Mouse (Mus musculus) liver, embryonic 15.5 days (tissue): Measurements from ENCODE around the gene Ino80e. TPM values are rescaled to one million over a fixed set of nuclear protein-coding genes. Genes with fewer than 3 reads are reported as not detected.

ENCODE experiments used
- ATAC-seq: fragments of 200-750 bp; cut with Nextera tagmentation; 2 replicates; pipeline ENCODE4 v1.8.0; 2017; ENCODE audit warnings: moderate number of reproducible peaks, mild to moderate bottlenecking, moderate library complexity; ENCODE audit not compliant: insufficient read depth
- H3K27ac ChIP-seq: fragments of 300-500 bp; sonication (generic); replicated peaks from 2 replicates; pipeline ENCODE4 v1.5.1; 2015; ENCODE audit warnings: mild to moderate bottlenecking, inconsistent platforms
- H3K27me3 ChIP-seq: fragments of 300-500 bp; sonication (generic); 2 replicates; pipeline ENCODE4 v1.6.1; 2015; ENCODE audit warnings: mild to moderate bottlenecking, inconsistent platforms
- H3K36me3 ChIP-seq: fragments of 300-500 bp; sonication (generic); replicated peaks from 2 replicates; pipeline ENCODE4 v1.6.1; 2015; ENCODE audit warnings: moderate library complexity, mild to moderate bottlenecking, inconsistent platforms
- H3K4me1 ChIP-seq: fragments of 300-500 bp; sonication (generic); replicated peaks from 2 replicates; pipeline ENCODE4 v1.6.1; 2015; ENCODE audit warnings: inconsistent platforms
- H3K4me2 ChIP-seq: fragments of 300-500 bp; sonication (generic); 2 replicates; pipeline ENCODE4 v1.6.1; 2015; ENCODE audit warnings: moderate library complexity, mild to moderate bottlenecking, inconsistent platforms
- H3K4me3 ChIP-seq: fragments of 300-500 bp; sonication (generic); replicated peaks from 2 replicates; pipeline ENCODE4 v1.5.1; 2015; ENCODE audit warnings: mild to moderate bottlenecking, inconsistent platforms
- H3K9ac ChIP-seq: fragments of 300-500 bp; sonication (generic); 2 replicates; pipeline ENCODE4 v1.6.1; 2015; ENCODE audit warnings: moderate library complexity, mild to moderate bottlenecking, inconsistent platforms
- H3K9me3 ChIP-seq: fragments of 300-500 bp; sonication (generic); replicated peaks from 2 replicates; pipeline ENCODE4 v1.6.1; 2016; ENCODE audit warnings: inconsistent platforms
- WGBS: fragments of 180-500 bp; shearing (Covaris S2); methylation state at CpG from one replicate; pipeline ENCODE4 v1.1.7; 2015; ENCODE audit warnings: mixed read lengths; ENCODE audit not compliant: insufficient replicate concordance; 5-methylcytosine and 5-hydroxymethylcytosine counted together
- polyA plus RNA-seq: library from polyadenylated mRNA; unstranded; fragments of >200 nt; fragmentation: Nextera tagmentation; extraction: Ambion mirVana; gene quantifications from 2 replicates; pipeline ENCODE4 v1.2.1, GENCODE M21; 2015

The Ino80e gene
- polyA plus RNA-seq, 1 experiment from 2014 or later = 33.9 TPM

DNA sequence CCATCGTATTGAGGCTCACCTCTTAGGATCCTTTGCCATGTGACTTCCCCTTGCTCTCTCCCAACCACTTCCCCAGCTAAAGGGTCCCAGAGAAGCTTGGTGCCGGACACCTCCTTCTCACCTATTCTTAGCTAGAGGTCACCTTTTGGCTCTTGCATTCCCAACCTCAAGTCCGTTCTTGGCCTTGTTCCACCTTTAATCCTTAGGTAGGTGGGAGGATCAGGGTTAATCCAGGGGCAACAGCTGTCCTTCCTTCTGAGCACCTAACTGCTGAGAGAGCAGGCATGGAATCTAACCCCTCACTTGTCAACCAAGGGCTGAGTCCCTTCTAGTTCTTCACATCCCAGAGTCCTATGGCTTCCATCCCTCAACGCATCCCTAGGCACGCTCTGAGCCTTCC lies 36.2 kb downstream of the Ino80e start:
- Histone ChIP-seq H3K27ac (no peak overlapping the region), H3K4me2 (no peak overlapping the region), H3K9me3 (no peaks in the 10 kb centered on the region), H3K4me3 (no peak overlapping the region), H3K9ac (no peak overlapping the region), H3K36me3 (no peaks in the 10 kb centered on the region), H3K27me3 (peaks cover 82% of the 10 kb centered on the region), H3K4me1 (0 out of 2 replicates have a peak, but pooled peaks cover 8% of the 10 kb centered on the region)
- ATAC-seq = no peak
- WGBS = 53% methylated on average over 5 of the region's 5 CpGs

DNA sequence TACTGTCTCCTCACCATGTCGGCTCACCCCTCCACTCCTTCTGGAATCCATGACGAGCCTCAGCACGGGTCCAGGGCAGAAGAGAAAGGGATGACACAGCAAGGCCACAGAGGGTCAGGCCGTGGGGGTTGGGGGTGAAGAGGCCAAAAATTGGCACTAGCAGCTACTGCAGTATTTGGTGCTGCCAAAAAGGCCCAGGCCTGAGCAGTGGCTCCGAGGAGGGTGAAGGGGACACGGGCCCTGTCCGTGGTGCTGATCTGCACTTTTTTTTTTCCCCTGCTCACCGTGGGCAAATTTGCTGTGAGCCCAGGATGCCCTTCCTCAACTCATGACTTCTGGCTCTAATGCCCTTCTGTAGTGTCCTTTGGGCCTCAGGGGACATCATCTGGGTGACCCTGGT lies 36.8 kb downstream of the Ino80e start:
- Histone ChIP-seq H3K27ac (no peak overlapping the region), H3K27me3 (peaks cover 80% of the 10 kb centered on the region)
- WGBS = 25% methylated on average over 8 of the region's 8 CpGs

DNA sequence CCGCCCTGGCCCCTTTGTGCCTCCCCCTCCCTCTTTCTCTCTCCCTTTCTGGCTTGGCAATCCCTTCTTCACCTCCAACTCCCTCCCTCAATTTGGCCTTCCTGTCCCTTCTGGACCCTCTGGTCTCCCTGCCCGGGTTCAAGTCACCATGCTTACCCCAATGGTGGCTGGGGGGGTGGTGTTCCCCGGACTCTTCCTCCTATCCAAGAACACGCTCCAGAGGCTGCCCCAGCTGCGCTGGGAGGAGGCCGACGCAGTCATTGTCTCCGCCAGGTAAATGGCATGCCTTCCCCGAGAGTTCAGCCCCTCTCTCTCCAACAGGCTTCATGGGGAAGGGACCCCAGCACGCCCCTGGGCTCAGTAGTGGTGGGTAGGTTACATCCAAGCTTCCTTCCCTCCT lies 38.2 kb downstream of the Ino80e start:
- Histone ChIP-seq H3K9ac (no peak overlapping the region), H3K27ac (no peak overlapping the region), H3K4me3 (no peak overlapping the region), H3K36me3 (no peaks in the 10 kb centered on the region), H3K9me3 (no peaks in the 10 kb centered on the region), H3K27me3 (peaks cover 68% of the 10 kb centered on the region), H3K4me1 (0 out of 2 replicates have a peak, but pooled peaks cover 8% of the 10 kb centered on the region), H3K4me2 (no peak overlapping the region)
- 16% methylated on average over 10 of the region's 10 CpGs for WGBS
- no peak for ATAC-seq

More for the DNA sequence above, 36.8 kb downstream of the Ino80e start:
- H3K9ac ChIP-seq = no peak overlapping the region
- no peaks in the 10 kb centered on the region for H3K9me3 ChIP-seq
- H3K4me1 ChIP-seq = 0 out of 2 replicates have a peak, but pooled peaks cover 8% of the 10 kb centered on the region
- H3K4me2 ChIP-seq = no peak overlapping the region
- no peaks in the 10 kb centered on the region for H3K36me3 ChIP-seq
- no peak for ATAC-seq
- no peak overlapping the region for H3K4me3 ChIP-seq

DNA sequence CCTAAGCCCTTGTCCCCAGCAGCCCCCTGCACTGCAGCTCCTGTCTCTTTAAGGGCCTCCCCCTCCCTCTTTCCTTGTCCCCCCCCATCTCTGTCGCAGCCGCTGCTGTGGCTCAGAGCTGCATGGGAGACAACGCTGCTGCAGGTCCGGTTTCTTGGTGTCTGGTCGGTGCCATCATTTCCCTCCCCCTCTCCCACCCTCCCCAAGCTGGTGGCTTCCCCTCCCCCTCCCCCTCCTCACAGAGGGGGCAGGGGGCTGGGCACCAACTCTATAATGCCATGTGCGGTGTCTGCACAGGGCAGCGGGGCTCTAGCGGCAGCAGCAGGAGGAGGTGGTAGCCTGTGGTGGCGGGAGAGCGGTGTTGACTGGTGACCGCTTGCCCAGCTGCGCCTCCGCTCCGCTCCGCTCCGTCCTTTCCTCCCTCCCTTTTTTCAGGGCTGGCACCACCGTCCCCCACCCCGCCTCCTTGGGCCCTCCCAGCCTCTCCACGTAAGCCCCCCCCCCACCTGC lies 38.9 kb downstream of the Ino80e start:
- 5% methylated on average over 18 of the region's 19 CpGs for WGBS
- H3K36me3 ChIP-seq = no peaks in the 10 kb centered on the region
- H3K4me2 ChIP-seq = no peak overlapping the region

DNA sequence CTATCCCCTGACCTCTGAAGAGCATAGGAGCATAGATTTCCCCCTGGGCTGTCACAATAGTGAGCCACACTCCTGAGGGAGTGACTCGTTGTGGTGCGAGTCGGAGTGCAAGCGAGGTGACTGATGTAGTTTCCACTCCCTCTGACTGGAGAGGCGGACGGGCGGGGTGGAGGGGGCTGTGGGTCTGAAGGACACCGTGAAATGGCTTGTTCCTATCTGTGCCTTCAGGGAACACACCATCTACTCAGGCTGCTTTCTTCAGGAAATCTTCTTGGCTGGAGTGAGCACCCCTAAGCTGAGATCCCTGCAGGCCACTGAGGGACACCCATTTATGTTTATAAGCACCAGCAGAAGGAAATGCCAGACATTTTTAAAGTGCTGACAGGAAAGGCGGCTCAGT lies 39.4 kb downstream of the Ino80e start:
- Histone ChIP-seq H3K27ac (no peak overlapping the region), H3K4me3 (no peak overlapping the region), H3K27me3 (peaks cover 61% of the 10 kb centered on the region), H3K4me1 (0 out of 2 replicates have a peak, but pooled peaks cover 8% of the 10 kb centered on the region), H3K36me3 (no peaks in the 10 kb centered on the region), H3K4me2 (no peak overlapping the region), H3K9me3 (no peaks in the 10 kb centered on the region), H3K9ac (no peak overlapping the region)
- ATAC-seq = no peak
- WGBS = 34% methylated on average over 9 of the region's 9 CpGs

More for the DNA sequence above, 38.9 kb downstream of the Ino80e start:
- H3K9me3 ChIP-seq = no peaks in the 10 kb centered on the region
- peaks cover 62% of the 10 kb centered on the region for H3K27me3 ChIP-seq
- H3K4me1 ChIP-seq = 0 out of 2 replicates have a peak, but pooled peaks cover 8% of the 10 kb centered on the region
- no peak overlapping the region for H3K27ac ChIP-seq
- no peak overlapping the region for H3K4me3 ChIP-seq
- H3K9ac ChIP-seq = no peak overlapping the region
- no peak for ATAC-seq

DNA sequence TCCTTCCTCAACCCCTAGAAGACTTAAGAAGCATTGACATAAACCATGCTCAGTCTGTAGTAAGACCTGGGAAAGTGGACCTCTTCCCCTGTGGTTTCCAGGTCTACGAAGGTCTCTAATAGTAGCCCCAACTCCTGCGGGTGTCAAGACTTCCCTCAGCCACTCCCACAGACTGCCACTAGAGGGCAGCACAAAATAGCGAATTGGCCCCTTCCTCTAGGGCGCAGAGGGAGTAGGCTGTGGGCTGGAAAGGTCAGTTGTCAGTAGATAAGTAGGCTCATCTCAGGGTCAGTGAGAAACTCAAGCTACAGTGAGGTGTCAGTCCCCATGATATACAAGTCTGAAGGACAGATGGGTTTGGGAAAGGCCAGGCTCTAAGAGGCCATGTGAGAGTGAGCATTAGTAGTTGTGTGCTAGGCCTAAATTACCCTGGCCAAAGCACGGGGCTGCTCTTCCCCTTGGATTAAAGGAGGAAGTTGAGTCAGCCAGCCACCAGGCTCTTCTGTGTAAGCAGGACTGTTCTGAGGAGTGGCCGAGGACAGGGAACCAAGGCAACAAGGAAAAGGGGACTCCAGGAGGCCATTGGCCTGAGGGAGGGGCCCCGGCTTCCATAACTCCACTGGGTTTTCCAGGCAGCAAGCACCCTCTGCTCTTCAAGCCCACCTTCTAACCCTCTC lies 40.2 kb downstream of the Ino80e start:
- no peak for ATAC-seq
- WGBS = 22% methylated on average over 7 of the region's 7 CpGs
- H3K36me3 ChIP-seq = no peaks in the 10 kb centered on the region
- H3K9me3 ChIP-seq = no peaks in the 10 kb centered on the region
- H3K27me3 ChIP-seq = peaks cover 61% of the 10 kb centered on the region
- H3K4me1 ChIP-seq = 0 out of 2 replicates have a peak, but pooled peaks cover 8% of the 10 kb centered on the region
- H3K4me2 ChIP-seq = no peak overlapping the region
- no peak overlapping the region for H3K9ac ChIP-seq
- H3K27ac ChIP-seq = no peak overlapping the region
- no peak overlapping the region for H3K4me3 ChIP-seq

DNA sequence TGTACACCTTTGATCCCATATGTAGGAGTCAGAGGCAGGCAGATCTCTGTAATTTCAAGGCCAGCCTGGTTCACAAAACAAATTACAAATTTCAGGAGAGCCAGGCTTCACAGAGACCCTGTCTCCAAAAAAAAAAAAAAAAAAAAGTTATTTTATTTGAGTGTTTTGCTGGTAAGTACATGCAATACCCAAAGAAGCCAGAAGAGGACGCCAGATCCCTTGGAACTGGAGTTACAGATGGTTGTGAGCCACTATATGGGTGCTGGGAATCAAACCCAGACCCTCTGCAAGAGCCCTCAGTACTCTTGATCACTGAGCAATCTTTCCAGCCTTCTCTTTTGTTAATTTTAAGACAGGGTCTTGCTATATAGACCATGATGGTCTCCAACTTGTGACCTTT lies 43.4 kb downstream of the Ino80e start:
- ATAC-seq = no peak

DNA sequence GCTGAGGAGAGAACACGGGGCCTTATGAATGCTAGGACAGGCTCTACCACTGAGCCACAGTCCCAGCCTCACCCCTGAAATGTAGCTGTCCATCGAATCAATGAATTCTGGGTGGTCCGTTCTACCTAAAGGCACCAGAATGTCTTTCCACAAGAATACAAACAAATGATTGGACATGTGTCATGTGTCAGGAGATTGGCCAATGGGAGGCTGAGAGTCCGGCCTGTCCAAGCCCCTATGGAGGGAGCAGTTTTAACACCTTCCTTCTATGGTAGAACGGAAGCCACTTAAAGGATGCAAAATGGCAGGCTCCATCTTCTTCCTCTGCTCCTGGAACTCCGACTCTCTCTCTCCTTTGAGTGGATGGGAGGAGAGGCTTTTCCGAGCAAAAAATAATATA lies 44.6 kb downstream of the Ino80e start:
- Histone ChIP-seq H3K4me1 (0 out of 2 replicates have a peak, but pooled peaks cover 7% of the 10 kb centered on the region), H3K36me3 (no peaks in the 10 kb centered on the region), H3K27me3 (peaks cover 18% of the 10 kb centered on the region), H3K4me2 (no peak overlapping the region), H3K9ac (no peak overlapping the region), H3K9me3 (no peaks in the 10 kb centered on the region), H3K27ac (no peak overlapping the region), H3K4me3 (no peak overlapping the region)
- no peak for ATAC-seq
- WGBS = 71% methylated on average over 7 of the region's 7 CpGs

More for the DNA sequence above, 43.4 kb downstream of the Ino80e start:
- 0 out of 2 replicates have a peak, but pooled peaks cover 8% of the 10 kb centered on the region for H3K4me1 ChIP-seq
- no peaks in the 10 kb centered on the region for H3K36me3 ChIP-seq
- no peaks in the 10 kb centered on the region for H3K9me3 ChIP-seq
- 17% methylated on average over 1 of the region's 1 CpGs for WGBS
- H3K27me3 ChIP-seq = peaks cover 31% of the 10 kb centered on the region
- no peak overlapping the region for H3K9ac ChIP-seq
- H3K4me3 ChIP-seq = no peak overlapping the region
- no peak overlapping the region for H3K27ac ChIP-seq
- no peak overlapping the region for H3K4me2 ChIP-seq

DNA sequence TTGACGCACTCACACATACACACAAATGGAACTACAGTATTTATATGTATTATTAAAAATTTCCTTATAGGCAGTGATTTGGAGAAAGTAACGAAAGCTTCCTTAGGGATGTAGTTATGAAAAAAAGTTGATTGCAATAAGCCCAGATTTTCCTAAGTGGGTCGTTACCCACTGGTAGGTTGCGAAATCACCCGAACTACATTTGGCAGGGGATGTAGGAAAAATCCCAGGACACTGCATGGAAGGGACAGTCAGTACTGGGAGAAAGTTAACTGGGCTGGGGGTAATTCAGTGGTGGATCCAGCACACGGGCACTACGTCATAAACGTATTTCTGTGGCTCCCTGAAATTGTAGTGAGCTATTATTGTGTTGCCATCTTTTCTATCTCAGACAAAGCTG lies 45.7 kb downstream of the Ino80e start:
- no peaks in the 10 kb centered on the region for H3K9me3 ChIP-seq
- H3K27ac ChIP-seq = no peak overlapping the region
- no peak overlapping the region for H3K4me2 ChIP-seq
- H3K27me3 ChIP-seq = peaks cover 10% of the 10 kb centered on the region; the same call in 1 of the 2 replicates
- ATAC-seq = no peak
- H3K9ac ChIP-seq = no peak overlapping the region
- WGBS = 63% methylated on average over 8 of the region's 8 CpGs
- H3K4me3 ChIP-seq = no peak overlapping the region
- no peaks in the 10 kb centered on the region for H3K4me1 ChIP-seq
- H3K36me3 ChIP-seq = no peaks in the 10 kb centered on the region

DNA sequence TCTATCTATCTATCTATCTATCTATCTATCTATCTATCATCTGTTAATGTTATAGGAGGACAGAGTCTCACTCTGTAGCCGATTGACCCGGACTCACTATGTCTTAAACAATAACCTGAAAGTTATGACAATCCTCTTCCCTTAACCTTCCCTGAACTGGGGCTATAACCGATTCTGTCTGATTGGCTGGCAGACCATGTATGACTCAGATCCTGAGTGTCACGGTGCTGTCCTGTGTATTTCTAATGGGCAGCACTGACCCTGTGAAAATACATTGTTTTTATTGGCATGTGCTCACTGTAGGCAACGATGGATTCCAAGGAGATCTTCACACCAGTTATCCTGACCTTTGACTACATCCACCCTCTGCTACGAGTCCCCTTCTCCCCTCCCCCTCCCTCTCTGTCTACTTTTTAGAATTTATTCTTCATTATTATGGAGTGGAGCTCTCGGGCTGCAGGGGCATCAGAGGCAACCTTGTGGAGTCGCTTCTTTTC lies 46.4 kb downstream of the Ino80e start:
- Histone ChIP-seq H3K9me3 (no peaks in the 10 kb centered on the region), H3K4me3 (no peak overlapping the region), H3K4me2 (no peak overlapping the region), H3K4me1 (no peaks in the 10 kb centered on the region), H3K27me3 (peaks cover 3% of the 10 kb centered on the region; the same call in 1 of the 2 replicates), H3K36me3 (no peaks in the 10 kb centered on the region), H3K9ac (no peak overlapping the region), H3K27ac (no peak overlapping the region)
- 55% methylated on average over 8 of the region's 8 CpGs for WGBS
- ATAC-seq = no peak

DNA sequence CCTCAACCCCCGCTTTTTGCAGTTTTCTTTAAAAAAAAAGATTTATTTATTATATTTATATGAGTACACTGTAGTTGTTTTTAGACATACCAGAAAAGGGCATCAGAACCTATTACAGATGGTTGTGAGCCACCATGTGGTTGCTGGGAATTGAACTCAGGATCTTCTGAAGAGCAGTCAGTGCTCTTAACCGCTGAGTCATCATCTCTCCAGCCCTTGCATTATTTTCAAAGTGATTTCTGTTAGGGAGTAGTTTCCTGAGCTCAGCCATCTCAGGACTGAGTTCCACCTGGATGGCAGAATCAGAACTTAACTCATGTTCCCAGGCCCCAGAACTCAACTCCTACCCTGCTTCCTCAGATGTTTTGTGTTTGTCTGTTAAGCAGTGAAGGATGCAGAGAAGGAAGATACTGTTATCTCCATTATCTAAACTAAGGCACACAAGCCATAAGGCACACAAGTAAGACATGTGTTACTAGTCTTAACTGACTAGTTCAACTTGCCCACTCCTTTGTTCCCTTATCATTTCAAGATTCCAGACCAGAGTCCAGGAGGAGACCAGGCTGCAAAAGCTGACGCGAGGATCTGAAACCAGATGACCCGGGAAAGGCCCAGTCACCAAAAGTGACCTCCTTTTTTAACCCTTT lies 52.3 kb downstream of the Ino80e start:
- Histone ChIP-seq H3K9ac (0 out of 2 replicates have a peak overlapping the region, but pooled peaks have one; percentile 69), H3K36me3 (no peaks in the 10 kb centered on the region), H3K4me2 (peak overlapping the region; percentile 97), H3K4me3 (no peak overlapping the region), H3K9me3 (no peaks in the 10 kb centered on the region), H3K27me3 (no peaks in the 10 kb centered on the region; the same call in 1 of the 2 replicates), H3K4me1 (peaks cover 36% of the 10 kb centered on the region), H3K27ac (0 out of 2 replicates have a peak overlapping the region, but pooled peaks have one; percentile 74)
- ATAC-seq = no peak
- WGBS = 38% methylated on average over 5 of the region's 5 CpGs
